21 mouse cellular contexts compared by ENCODE assay signal in the genomic region with DNA sequence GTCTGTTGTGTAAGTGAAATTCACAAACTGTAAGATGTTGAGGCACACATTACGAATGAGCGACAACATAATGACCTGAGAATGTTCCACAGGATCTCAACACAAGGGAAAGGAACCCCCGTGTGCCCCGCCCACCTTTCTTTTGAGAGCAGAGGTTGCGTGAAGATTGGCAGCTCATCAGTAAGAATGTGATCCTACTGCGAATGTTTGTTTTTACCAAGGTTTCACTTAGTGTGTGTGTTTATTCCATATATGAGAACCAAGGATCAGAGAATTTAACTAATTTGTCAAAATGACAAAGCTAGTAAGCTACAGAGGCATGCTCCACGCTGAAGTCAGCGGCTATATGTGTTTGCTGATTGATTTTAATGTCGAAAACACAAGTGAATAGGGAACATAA.
DNase-seq lines count a peak whose midpoint lies in the region; ATAC-seq lines count a peak whose summit lies in the region.
"Had no signal": no experiment of that assay in that cellular context is flagged by ENCODE, and none has a peak within 500 bp of the region (broad histone marks: within the 10 kb centered on the region; RNA-seq: fewer than 3 reads in every experiment).

No protein-coding gene starts in this region.

- H3K36me3 ChIP-seq in lung, embryonic 15.5 days = no peaks in the 10 kb centered on the region
- H3K36me3 ChIP-seq: embryonic facial prominence, embryonic 10.5 days; heart, embryonic 13.5 days; hindbrain, embryonic 15.5 days had no signal

- 33% methylated on average over 9 of the region's 9 CpGs for WGBS in lung, embryonic 15.5 days

- H3K9ac ChIP-seq in lung, embryonic 15.5 days = no peak overlapping the region
- H3K9ac ChIP-seq: forebrain, embryonic 13.5 days; forebrain, postnatal 0 days; heart, embryonic 13.5 days; hindbrain, embryonic 15.5 days had no signal

- peaks cover 5% of the 10 kb centered on the region; the same call in 1 of the 2 replicates for H3K4me1 ChIP-seq in lung, embryonic 15.5 days
- H3K4me1 ChIP-seq: heart, embryonic 13.5 days had no signal

- H3K4me2 ChIP-seq in lung, embryonic 15.5 days = no peak overlapping the region; the same call in 1 of the 2 replicates
- H3K4me2 ChIP-seq: forebrain, embryonic 13.5 days; heart, embryonic 13.5 days; hindbrain, embryonic 15.5 days had no signal

- H3K27ac ChIP-seq in lung, embryonic 15.5 days = peak overlapping the region; percentile 49
- H3K27ac ChIP-seq: embryonic facial prominence, embryonic 10.5 days; forebrain, embryonic 13.5 days; heart, embryonic 13.5 days; hindbrain, embryonic 15.5 days had no signal

- no peak overlapping the region for H3K4me3 ChIP-seq in lung, embryonic 15.5 days
- H3K4me3 ChIP-seq: embryonic facial prominence, embryonic 10.5 days; forebrain, embryonic 13.5 days; heart, embryonic 13.5 days; hindbrain, embryonic 15.5 days had no signal

- peak; percentile 10 for DNase-seq in adrenal gland, postnatal 10 days
- no peak for DNase-seq in adrenal gland, adult 18-20 months (ENCODE audit: low spot score in 2 of 2)
- no peak for DNase-seq in lung, postnatal 25 days (ENCODE audit: low spot score)
- DNase-seq in lung, postnatal 36 days = peak; percentile 6
- no peak for DNase-seq in gastrocnemius, adult 8-10 months (ENCODE audit: low spot score in 2 of 2)
- no peak for DNase-seq in cerebellum, adult 11 months
- DNase-seq: adrenal gland, adult 2 months; B cell, adult 2 months; cerebellum, adult 2 months; cerebellum, postnatal 10 days; forebrain, postnatal 0 days; gastrocnemius, postnatal 25 days; heart, postnatal 36 days had no signal

- H3K27me3 ChIP-seq in lung, embryonic 15.5 days = no peaks in the 10 kb centered on the region
- H3K27me3 ChIP-seq: forebrain, embryonic 13.5 days; heart, embryonic 13.5 days; hindbrain, embryonic 15.5 days; Patski had no signal

- no peaks in the 10 kb centered on the region for H3K9me3 ChIP-seq in lung, embryonic 15.5 days
- H3K9me3 ChIP-seq: embryonic facial prominence, embryonic 10.5 days; forebrain, embryonic 13.5 days; heart, embryonic 13.5 days; hindbrain, embryonic 15.5 days had no signal

- ATAC-seq in lung, embryonic 15.5 days (ENCODE audit: borderline replicate concordance, extremely low read depth, low FRiP score, low TSS enrichment) = peak; percentile 87; the same call in 1 of the 2 replicates
- ATAC-seq: activated CD4-positive, CD25-positive, alpha-beta regulatory T cell, adult 4 months; CD4-positive, CD25-positive, alpha-beta regulatory T cell, adult 4 months; forebrain, embryonic 13.5 days; forebrain, postnatal 0 days; Patski had no signal

Comparison
In these comparisons a context has a peak if more than half of its experiments do, and no peak if none do; other contexts are left out.
1. DNase-seq: peak in adrenal gland, postnatal 10 days (single experiment) and lung, postnatal 36 days (single experiment); none in adrenal gland, adult 18-20 months (0 of 2), lung, postnatal 25 days (single experiment), gastrocnemius, adult 8-10 months (0 of 2) and cerebellum, adult 11 months (single experiment).